Mouse (Mus musculus) monocyte, adult 2 months (primary cell): ENCODE measurements around the gene Sh2d6.

Source experiments
- DNase-seq, 2 experiments: peaks; one replicate each; pipeline ENCODE4 v3.0.0; 2022; ENCODE audit warnings: low spot score in 2 of 2, low read depth in 1 of 2

The Sh2d6 gene

DNA sequence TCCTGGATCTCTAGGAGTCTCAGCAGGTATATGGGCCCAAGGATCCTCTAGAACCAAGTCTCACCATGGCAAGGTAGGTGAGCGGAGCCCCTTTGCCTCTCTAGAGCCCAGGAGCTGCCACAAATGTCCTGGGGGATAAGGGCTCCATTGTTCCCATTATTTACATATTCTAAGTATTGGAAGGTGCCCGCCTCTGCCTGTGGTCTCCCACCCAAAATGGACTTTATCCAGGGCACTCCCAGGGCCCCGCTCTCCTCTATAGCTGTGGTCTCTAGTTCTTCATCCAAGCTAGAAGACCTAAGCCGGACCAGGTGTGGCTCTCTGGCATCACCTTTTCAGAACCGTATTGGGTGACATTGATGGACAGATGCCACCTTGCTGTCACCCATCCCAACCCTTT, at the start of gene Sh2d6:
TSS of gene Sh2d6 (minus strand) at position 101 of the 400 bp plus-strand sequence.
- DNase-seq = no peak

DNA sequence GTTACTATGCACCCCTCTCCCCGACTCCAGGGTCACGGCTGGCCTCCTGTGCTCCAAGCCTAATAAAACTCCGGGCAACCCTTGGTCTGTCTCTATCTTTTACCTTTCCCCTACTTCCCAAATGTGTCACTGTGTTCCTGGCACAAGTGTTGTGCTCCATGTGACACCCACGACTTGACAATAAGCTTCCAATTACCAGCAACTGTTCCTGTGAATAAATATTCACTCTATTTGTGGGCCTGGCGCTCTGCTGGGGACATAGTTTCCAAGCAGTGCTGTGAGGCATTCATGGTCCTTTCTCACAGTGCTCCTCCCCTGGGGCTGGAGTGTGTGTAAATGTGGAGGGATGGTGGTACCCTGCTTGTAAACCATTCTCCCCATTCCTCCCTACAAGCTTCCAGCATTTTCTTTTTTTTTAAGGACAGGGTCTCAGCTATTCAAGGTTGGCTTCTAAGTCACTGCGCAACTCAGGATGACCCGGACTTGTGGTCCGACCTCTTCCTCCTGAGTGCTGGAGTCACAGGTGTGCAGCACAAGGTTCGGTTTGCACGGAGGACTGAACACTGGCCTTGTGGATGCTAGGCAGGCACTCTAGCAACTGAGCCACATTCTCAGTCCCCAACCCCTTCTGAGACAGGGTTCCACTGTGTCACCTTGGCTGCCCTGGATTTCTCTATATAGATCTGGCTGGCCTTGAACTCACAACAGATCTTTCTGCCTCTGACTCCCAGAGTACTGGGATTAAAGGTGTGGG, 49.3 kb upstream of the Sh2d6 start:
- no peak for DNase-seq

DNA sequence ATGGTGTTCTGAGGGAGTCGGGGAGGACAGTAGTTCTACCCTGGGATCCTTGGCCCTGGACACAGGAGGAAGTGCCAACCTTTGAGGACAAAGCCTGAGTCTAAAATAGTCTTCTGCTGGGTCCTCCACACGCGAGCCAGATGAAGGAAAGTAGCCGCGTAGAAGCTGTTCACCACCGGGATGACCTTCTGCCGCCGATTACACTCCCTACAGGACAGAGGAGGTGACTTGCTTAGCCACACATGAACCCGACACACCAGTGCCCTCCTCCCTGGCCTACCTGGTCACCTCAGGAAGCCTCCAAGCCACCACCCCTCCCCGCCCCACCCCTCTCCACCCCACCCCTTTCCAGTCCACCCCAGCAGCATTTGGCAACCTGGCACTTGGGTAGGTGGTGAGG, 47.2 kb upstream of the Sh2d6 start:
- DNase-seq = no peak

DNA sequence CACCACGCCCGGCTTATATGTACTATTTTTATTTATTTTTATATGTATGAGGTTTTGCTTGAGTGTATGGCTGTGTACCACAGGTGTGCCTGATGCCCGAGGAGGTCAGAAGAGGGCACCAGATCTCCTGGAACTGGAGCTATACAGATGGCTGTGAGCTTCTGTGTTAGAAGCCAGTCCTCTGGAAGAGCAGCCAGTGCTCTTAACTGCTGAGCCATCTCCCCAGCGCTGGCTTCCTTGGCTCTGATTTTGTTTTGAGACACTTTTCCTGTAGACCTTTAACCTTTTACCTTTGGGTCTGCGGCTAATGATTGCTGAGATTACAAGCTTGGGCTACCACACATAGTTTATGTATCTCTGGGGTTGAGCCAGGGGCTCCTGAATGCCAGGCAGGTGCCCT, 46.0 kb upstream of the Sh2d6 start:
- no peak for DNase-seq

GRCm38 (mm10) chr6:72566044-72566443, 44.5 kb upstream of the Sh2d6 start:
- DNase-seq = peak; percentile 55 to 69

DNA sequence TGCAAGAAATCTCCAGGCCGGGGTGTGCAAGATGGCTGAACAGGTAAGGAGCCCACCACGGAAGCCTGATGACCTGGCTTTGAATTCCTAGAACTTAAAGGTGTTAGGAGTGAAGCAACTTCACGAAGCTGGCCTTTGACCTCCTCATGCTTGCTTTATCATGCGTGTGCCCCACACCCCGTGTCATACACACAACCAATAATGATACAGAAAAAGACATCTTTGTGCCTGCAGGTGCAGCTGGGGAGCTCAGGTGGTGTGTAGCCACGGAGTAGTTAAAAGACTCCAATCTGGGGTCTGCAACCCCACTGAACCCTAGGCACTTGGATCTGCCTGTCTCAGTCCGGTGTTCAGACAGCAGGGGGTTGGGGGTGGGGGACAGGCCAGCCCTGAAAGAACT, 44.0 kb upstream of the Sh2d6 start:
- DNase-seq = no peak

- DNase-seq = no peak
These were observed 41.4 kb upstream of the Sh2d6 start for GRCm38 (mm10) chr6:72562894-72563293.

DNA sequence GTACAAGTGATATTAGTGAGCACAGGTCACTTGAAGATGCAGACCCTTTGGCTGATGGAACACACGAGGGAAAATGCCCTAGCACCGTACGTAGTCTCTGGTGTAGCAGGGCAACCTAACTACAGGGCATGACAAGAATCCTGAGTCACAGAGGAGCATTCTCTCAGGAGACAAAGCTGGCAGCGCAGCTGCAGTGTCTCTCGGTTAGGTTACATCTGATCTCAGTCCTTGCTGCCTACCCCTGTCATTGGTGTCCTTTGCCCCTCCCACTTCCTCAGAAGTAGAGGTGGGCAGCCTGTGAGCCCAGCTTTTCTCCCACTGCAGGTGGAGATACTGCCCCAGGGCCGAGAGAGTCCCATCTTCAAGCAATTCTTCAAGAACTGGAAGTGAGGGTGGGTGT, 41.0 kb upstream of the Sh2d6 start:
- no peak for DNase-seq

DNA sequence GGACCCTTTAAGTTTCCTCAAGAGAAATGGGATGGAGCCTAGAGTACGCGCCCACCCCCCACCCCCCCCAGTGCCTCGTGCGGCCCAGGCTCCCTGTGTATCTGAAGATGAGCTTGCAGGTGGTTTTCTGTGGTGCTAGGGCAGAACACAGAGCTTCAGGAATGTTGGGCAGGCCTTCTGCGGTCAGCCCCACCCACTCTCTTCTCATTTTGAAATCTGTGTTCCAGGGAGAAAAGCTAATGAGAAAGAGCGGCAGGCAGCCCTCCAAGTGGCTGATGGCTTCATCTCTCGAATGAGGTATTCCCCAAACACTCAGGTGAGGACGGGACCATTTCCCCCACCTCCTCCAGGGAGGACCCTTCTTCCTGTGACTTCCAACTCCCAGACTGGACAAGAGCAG, 39.3 kb upstream of the Sh2d6 start:
- no peak for DNase-seq

DNA sequence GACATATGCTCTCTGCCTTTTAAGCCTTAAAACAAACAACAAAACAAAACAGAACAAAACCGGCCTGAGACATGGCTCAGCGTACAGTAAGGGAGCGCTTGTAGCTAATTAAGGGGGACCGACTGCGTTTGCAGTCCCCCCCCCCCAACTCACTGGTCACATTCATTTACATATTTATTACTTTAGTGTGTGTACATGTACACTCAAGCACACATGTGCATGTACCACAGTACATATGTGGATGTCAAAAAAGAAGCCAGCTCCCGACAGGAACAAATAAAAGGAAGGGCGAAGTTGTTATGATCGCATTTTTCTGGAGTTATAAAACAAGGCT, 31.5 kb upstream of the Sh2d6 start:
- DNase-seq = no peak

- peak; percentile 21 to 46 for DNase-seq
These were observed 30.9 kb upstream of the Sh2d6 start for GRCm38 (mm10) chr6:72552171-72553078.

- no peak for DNase-seq
These were observed 29.1 kb upstream of the Sh2d6 start for GRCm38 (mm10) chr6:72550503-72551100.

GRCm38 (mm10) chr6:72550025-72550424, 28.5 kb upstream of the Sh2d6 start:
- no peak for DNase-seq

DNA sequence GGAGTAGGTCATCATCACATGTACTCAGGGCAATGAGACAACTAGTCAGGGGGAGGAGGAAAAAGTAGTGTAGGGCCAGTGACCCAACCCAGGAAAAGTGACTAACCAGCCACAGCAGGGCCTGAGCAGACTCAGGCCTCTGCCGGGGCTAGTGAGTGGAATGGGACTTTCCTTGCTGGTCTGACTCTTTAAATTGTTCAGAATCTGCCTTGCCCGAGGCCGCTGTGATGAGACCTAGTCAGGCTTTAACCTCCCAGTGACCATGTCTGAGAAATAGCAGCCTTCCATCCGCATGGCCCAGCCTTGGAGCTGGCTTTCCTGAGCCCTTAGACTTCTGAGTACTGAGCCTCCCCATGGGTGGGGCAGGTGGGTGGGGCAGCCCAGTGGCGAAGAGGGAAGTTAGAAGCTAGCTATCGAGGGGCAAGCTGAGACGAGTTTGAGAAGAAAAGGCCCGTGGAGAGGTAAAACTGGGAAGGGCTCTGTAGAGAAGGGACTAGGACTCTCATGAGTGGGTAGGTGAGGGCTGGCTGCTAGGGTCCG, 27.6 kb upstream of the Sh2d6 start:
- DNase-seq = peak; percentile 42 to 66

- no peak for DNase-seq
These were observed 26.4 kb upstream of the Sh2d6 start for GRCm38 (mm10) chr6:72547862-72548261.

GRCm38 (mm10) chr6:72547121-72547520, 25.6 kb upstream of the Sh2d6 start:
- no peak for DNase-seq

GRCm38 (mm10) chr6:72545377-72545776, 23.9 kb upstream of the Sh2d6 start:
- DNase-seq = no peak

DNA sequence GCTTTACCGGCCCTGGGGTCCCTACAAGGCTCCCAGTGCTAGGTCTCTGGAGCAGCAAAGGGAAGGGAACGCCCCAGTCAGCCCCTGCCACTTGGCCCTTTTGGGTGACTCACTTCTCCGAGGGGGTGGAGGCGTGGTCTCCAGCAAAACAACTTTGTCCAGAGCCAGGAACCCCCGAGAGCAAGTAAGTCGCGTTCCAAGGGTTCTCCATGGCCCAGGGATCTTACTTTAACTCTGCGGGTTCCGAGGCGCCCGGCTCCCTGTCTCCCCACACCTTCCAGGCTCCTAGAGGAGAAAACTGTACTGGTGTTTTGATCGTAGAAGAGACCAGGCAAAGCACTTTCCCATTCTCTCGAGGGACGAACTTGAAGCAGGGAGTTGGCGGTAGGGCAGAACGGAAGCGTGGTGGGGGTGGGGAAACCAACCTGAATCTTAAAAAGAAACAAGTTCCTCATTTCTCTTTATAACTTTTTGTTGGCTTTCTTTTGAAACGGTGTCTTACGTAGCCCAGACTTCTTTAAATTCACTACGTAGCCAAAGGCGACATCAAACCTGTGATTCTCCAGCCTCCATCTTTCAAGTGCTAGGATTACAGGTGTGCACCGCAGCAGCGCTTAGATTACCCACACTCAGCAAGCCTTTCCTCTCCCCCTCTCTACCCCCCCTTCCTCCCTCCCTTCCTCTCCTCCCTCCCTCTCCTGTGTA, 22.9 kb upstream of the Sh2d6 start, which contains the start of gene Capg:
TSS of gene Capg (plus strand) at position 109 of the 705 bp plus-strand sequence.
- DNase-seq = peak; percentile 44 to 48

DNA sequence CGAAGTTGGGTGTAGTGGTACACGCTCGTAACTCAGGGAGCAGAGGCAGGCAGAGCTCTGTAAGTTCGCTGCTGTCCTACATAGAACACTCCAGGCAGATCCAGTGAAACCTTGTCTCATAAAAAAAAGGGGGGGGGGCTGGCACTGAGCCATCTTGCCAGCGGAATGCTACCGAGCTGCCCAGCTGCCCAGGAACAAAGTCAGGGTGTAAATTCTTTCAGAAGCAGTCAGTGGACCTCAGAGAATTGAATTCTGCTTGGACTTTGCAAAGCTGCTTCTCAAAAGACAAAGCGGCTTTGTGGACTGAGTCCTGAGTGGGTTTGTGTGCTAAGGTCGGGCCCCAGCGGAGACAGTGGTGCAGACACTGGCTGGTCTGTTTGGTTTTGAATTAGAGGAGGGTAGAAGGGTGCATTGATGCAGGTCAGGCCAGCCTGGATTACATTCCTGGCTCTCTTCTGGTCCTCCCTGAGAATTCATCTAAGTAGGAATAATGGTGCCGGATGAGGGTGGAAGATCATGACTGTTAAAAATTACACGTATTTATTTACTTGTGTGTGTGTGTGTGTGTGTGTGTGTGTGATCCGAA, 21.9 kb upstream of the Sh2d6 start:
- no peak for DNase-seq

GRCm38 (mm10) chr6:72538562-72539031, 17.1 kb upstream of the Sh2d6 start:
- DNase-seq = peak; percentile 44 to 50
